Mouse (Mus musculus): ENCODE data around the gene 9130230L23Rik. TPM values are rescaled to one million over a fixed set of nuclear protein-coding genes. Genes with fewer than 3 reads are reported as not detected.
A peak's percentile ranks its signal among the peaks of the same experiment; 100 is the strongest.

The 9130230L23Rik gene
- 0.10 TPM in 1 of 2 replicates, not detected in the other for polyA plus RNA-seq (2012; rRNA removed)

GRCm38 (mm10) chr5:66004134-66004925 lies at the start of gene 9130230L23Rik:
TSS of gene 9130230L23Rik (minus strand) at chr5:66004285.
- no peak for DNase-seq (ENCODE audit: low read depth)
- TF ChIP-seq CTCF (IDR thresholded peaks at IDR 0.05; ENCODE audit: borderline replicate concordance, extremely low read depth, insufficient read depth, insufficient read length) (no peak), POLR2A (IDR thresholded peaks at IDR 0.05; ENCODE audit: borderline replicate concordance, extremely low read depth, insufficient read depth, insufficient read length, poor library complexity, severe bottlenecking) (no peak)

GRCm38 (mm10) chr5:66052777-66053548 lies 48.9 kb upstream of the 9130230L23Rik start:
- TF ChIP-seq CTCF (IDR thresholded peaks at IDR 0.05; ENCODE audit: borderline replicate concordance, extremely low read depth, insufficient read depth, insufficient read length) (no peak), POLR2A (IDR thresholded peaks at IDR 0.05; ENCODE audit: borderline replicate concordance, extremely low read depth, insufficient read depth, insufficient read length, poor library complexity, severe bottlenecking) (no peak)

GRCm38 (mm10) chr5:66050841-66051240 lies 46.8 kb upstream of the 9130230L23Rik start:
- TF ChIP-seq CTCF (IDR thresholded peaks at IDR 0.05; ENCODE audit: borderline replicate concordance, extremely low read depth, insufficient read depth, insufficient read length) (no peak), POLR2A (IDR thresholded peaks at IDR 0.05; ENCODE audit: borderline replicate concordance, extremely low read depth, insufficient read depth, insufficient read length, poor library complexity, severe bottlenecking) (no peak)
- peak; percentile 47 for DNase-seq (ENCODE audit: low read depth)

More at GRCm38 (mm10) chr5:66052777-66053548, 48.9 kb upstream of the 9130230L23Rik start:
- DNase-seq (ENCODE audit: low read depth), result no peak

- no peak for DNase-seq (ENCODE audit: low read depth)
- TF ChIP-seq POLR2A (IDR thresholded peaks at IDR 0.05; ENCODE audit: borderline replicate concordance, extremely low read depth, insufficient read depth, insufficient read length, poor library complexity, severe bottlenecking) (no peak), CTCF (IDR thresholded peaks at IDR 0.05; ENCODE audit: borderline replicate concordance, extremely low read depth, insufficient read depth, insufficient read length) (no peak)
Observed at GRCm38 (mm10) chr5:66046356-66046755, 42.3 kb upstream of the 9130230L23Rik start.

GRCm38 (mm10) chr5:66043897-66044296 lies 39.8 kb upstream of the 9130230L23Rik start:
- no peak for TF ChIP-seq CTCF (IDR thresholded peaks at IDR 0.05; ENCODE audit: borderline replicate concordance, extremely low read depth, insufficient read depth, insufficient read length)
- TF ChIP-seq POLR2A (IDR thresholded peaks at IDR 0.05; ENCODE audit: borderline replicate concordance, extremely low read depth, insufficient read depth, insufficient read length, poor library complexity, severe bottlenecking), result no peak
- no peak for DNase-seq (ENCODE audit: low read depth)

- no peak for DNase-seq (ENCODE audit: low read depth)
- TF ChIP-seq POLR2A (IDR thresholded peaks at IDR 0.05; ENCODE audit: borderline replicate concordance, extremely low read depth, insufficient read depth, insufficient read length, poor library complexity, severe bottlenecking) (no peak), CTCF (IDR thresholded peaks at IDR 0.05; ENCODE audit: borderline replicate concordance, extremely low read depth, insufficient read depth, insufficient read length) (no peak)
Observed at GRCm38 (mm10) chr5:66042651-66043340, 38.7 kb upstream of the 9130230L23Rik start.

- DNase-seq (ENCODE audit: low read depth), result no peak
- TF ChIP-seq CTCF (IDR thresholded peaks at IDR 0.05; ENCODE audit: borderline replicate concordance, extremely low read depth, insufficient read depth, insufficient read length) (no peak), POLR2A (IDR thresholded peaks at IDR 0.05; ENCODE audit: borderline replicate concordance, extremely low read depth, insufficient read depth, insufficient read length, poor library complexity, severe bottlenecking) (no peak)
Observed at GRCm38 (mm10) chr5:66040744-66041279, 36.7 kb upstream of the 9130230L23Rik start.

- no peak for DNase-seq (ENCODE audit: low read depth)
- no peak for TF ChIP-seq CTCF (IDR thresholded peaks at IDR 0.05; ENCODE audit: borderline replicate concordance, extremely low read depth, insufficient read depth, insufficient read length)
- TF ChIP-seq POLR2A (IDR thresholded peaks at IDR 0.05; ENCODE audit: borderline replicate concordance, extremely low read depth, insufficient read depth, insufficient read length, poor library complexity, severe bottlenecking), result no peak
Observed at GRCm38 (mm10) chr5:66039813-66040212, 35.7 kb upstream of the 9130230L23Rik start.

GRCm38 (mm10) chr5:66037066-66037465 lies 33.0 kb upstream of the 9130230L23Rik start:
- TF ChIP-seq CTCF (IDR thresholded peaks at IDR 0.05; ENCODE audit: borderline replicate concordance, extremely low read depth, insufficient read depth, insufficient read length) (no peak), POLR2A (IDR thresholded peaks at IDR 0.05; ENCODE audit: borderline replicate concordance, extremely low read depth, insufficient read depth, insufficient read length, poor library complexity, severe bottlenecking) (no peak)

GRCm38 (mm10) chr5:66036440-66037054 lies 32.5 kb upstream of the 9130230L23Rik start:
- peak; percentile 75 for DNase-seq (ENCODE audit: low read depth)
- TF ChIP-seq CTCF (IDR thresholded peaks at IDR 0.05; ENCODE audit: borderline replicate concordance, extremely low read depth, insufficient read depth, insufficient read length) (no peak), POLR2A (IDR thresholded peaks at IDR 0.05; ENCODE audit: borderline replicate concordance, extremely low read depth, insufficient read depth, insufficient read length, poor library complexity, severe bottlenecking) (no peak)

More at GRCm38 (mm10) chr5:66037066-66037465, 33.0 kb upstream of the 9130230L23Rik start:
- no peak for DNase-seq (ENCODE audit: low read depth)
